Mouse (Mus musculus) cortical plate, adult 2 months (tissue): ENCODE measurements around the gene Olfr876. TPM values are rescaled to one million over a fixed set of nuclear protein-coding genes. Genes with fewer than 3 reads are reported as not detected.

Experiments
- H3K27ac ChIP-seq: fragments of 200-500 bp; 2 replicates; pipeline ENCODE4 v1.5.1; 2012; ENCODE audit warnings: low read length, control low read depth, inconsistent platforms; ENCODE audit not compliant: insufficient read depth
- H3K4me1 ChIP-seq: fragments of 200-500 bp; 2 replicates; pipeline ENCODE4 v1.6.1; 2011; ENCODE audit warnings: low read length; ENCODE audit not compliant: control insufficient read depth, insufficient read depth
- H3K4me3 ChIP-seq: fragments of 200-500 bp; 2 replicates; pipeline ENCODE4 v1.5.1; 2011; ENCODE audit warnings: mild to moderate bottlenecking, low read length, control low read depth; ENCODE audit not compliant: insufficient read depth
- CTCF ChIP-seq: fragments of 200-500 bp; IDR thresholded peaks from 2 replicates; pipeline ENCODE4 v1.5.1; 2011; ENCODE audit warnings: mild to moderate bottlenecking, control low read depth, low read length; ENCODE audit not compliant: insufficient read depth; ENCODE audit errors: extremely low read depth
- POLR2A ChIP-seq: fragments of 200-500 bp; IDR thresholded peaks from 2 replicates; pipeline ENCODE4 v1.6.1; 2011; ENCODE audit warnings: mild to moderate bottlenecking, low read length, control low read depth; ENCODE audit not compliant: insufficient read depth; ENCODE audit errors: extremely low read depth
- polyA plus RNA-seq: library from polyadenylated mRNA; depleted of rRNA; stranded (reverse); fragments of >200 nt; gene quantifications from 2 replicates; pipeline ENCODE4 v1.2.3, GENCODE M21; 2012; rRNA removed

The Olfr876 gene
- polyA plus RNA-seq, 1 experiment: not detected

GRCm38 (mm10) chr9:37808456-37808855, 5.6 kb downstream of the Olfr876 start:
- H3K4me1 ChIP-seq: no peaks in the 10 kb centered on the region; the same call in 1 of the 2 replicates
- no peak overlapping the region for H3K4me3 ChIP-seq
- no peak for TF ChIP-seq POLR2A
- TF ChIP-seq CTCF: no peak
- H3K27ac ChIP-seq: no peak overlapping the region

- H3K27ac ChIP-seq: no peak overlapping the region
- no peaks in the 10 kb centered on the region; the same call in 1 of the 2 replicates for H3K4me1 ChIP-seq
- TF ChIP-seq POLR2A (no peak), CTCF (no peak)
- no peak overlapping the region for H3K4me3 ChIP-seq
These were observed 6.1 kb downstream of the Olfr876 start for GRCm38 (mm10) chr9:37808976-37809375.

GRCm38 (mm10) chr9:37814696-37815095, 11.9 kb downstream of the Olfr876 start:
- peaks cover 4% of the 10 kb centered on the region; the same call in 1 of the 2 replicates for H3K4me1 ChIP-seq
- no peak overlapping the region for H3K4me3 ChIP-seq
- H3K27ac ChIP-seq: peak overlapping the region; percentile 77
- no peak for TF ChIP-seq POLR2A
- TF ChIP-seq CTCF: no peak

GRCm38 (mm10) chr9:37829881-37830280, 27.1 kb downstream of the Olfr876 start:
- Histone ChIP-seq H3K27ac (no peak overlapping the region), H3K4me1 (no peaks in the 10 kb centered on the region), H3K4me3 (no peak overlapping the region)
- no peak for TF ChIP-seq CTCF

GRCm38 (mm10) chr9:37833341-37833740, 30.5 kb downstream of the Olfr876 start:
- Histone ChIP-seq H3K27ac (no peak overlapping the region), H3K4me1 (no peaks in the 10 kb centered on the region), H3K4me3 (no peak overlapping the region)
- TF ChIP-seq CTCF: no peak

- no peaks in the 10 kb centered on the region for H3K4me1 ChIP-seq
- no peak overlapping the region for H3K4me3 ChIP-seq
- no peak overlapping the region for H3K27ac ChIP-seq
- TF ChIP-seq CTCF (no peak), POLR2A (no peak)
These were observed 46.4 kb downstream of the Olfr876 start for GRCm38 (mm10) chr9:37849267-37849666.

- TF ChIP-seq POLR2A (no peak), CTCF (no peak)
- H3K27ac ChIP-seq: no peak within 1 kb of the TSS
- H3K4me1 ChIP-seq: no peaks in the 10 kb centered on the region
- no peak within 1 kb of the TSS for H3K4me3 ChIP-seq
These were observed 51.1 kb downstream of the Olfr876 start, which contains the start of gene Olfr877 for GRCm38 (mm10) chr9:37853969-37854368. Gene Olfr877 (plus strand): TSS chr9:37854269.

Other genes with a start within 250 kb of the Olfr876 start
- gene Siae, start 247.3 kb upstream of the Olfr876 start, polyA plus RNA-seq: 22.2 and 24.2 TPM in 2 replicates
- 4.8 and 5.0 TPM in 2 replicates for gene Spa17, start 189.3 kb upstream of the Olfr876 start, polyA plus RNA-seq
- 48.0 TPM in 2 replicates for gene Tbrg1, start 145.7 kb upstream of the Olfr876 start, polyA plus RNA-seq
- gene Panx3, start 133.8 kb upstream of the Olfr876 start, polyA plus RNA-seq: not detected in 2 replicates
- not detected in 2 replicates for gene Olfr160, start 86.8 kb upstream of the Olfr876 start, polyA plus RNA-seq
- not detected in 2 replicates for gene Olfr874, start 57.9 kb upstream of the Olfr876 start, polyA plus RNA-seq
- not detected in 2 replicates for gene Olfr875, start 31.2 kb upstream of the Olfr876 start, polyA plus RNA-seq
- 0.11 and 0.31 TPM in 2 replicates for gene Olfr877, start 51.2 kb downstream of the Olfr876 start, polyA plus RNA-seq
- 0.02 TPM in 1 of 2 replicates, not detected in the other for gene Olfr145, start 93.7 kb downstream of the Olfr876 start, polyA plus RNA-seq
- 0.23 and 0.26 TPM in 2 replicates for gene Olfr878, start 114.8 kb downstream of the Olfr876 start, polyA plus RNA-seq
- 0.08 TPM in 1 of 2 replicates, not detected in the other for gene Olfr881, start 188.8 kb downstream of the Olfr876 start, polyA plus RNA-seq
- gene Olfr883, start 222.8 kb downstream of the Olfr876 start, polyA plus RNA-seq: not detected in 2 replicates
- not detected in 2 replicates for gene Olfr884, start 243.5 kb downstream of the Olfr876 start, polyA plus RNA-seq